Comparison of ENCODE assay signal across 23 mouse cellular contexts in the genomic region with DNA sequence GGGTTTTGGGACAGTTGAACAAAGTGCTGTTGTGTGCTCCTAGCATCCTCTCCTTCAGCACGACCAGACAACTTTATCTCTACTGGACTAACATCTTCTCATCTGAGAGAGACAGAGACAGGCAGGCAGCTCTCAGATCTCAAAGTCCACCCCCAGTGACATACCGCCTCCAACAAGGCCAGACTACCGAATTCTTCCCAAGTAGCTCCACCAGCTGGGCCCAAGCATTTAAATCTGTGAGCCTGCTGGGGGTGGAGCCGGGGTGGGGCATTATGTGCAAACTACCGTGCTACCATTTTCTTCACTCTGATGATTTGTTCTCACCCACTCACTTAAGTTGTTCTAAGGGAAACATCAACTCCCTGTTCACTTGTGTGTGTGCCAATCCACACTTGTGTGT. TPM values are rescaled to one million over a fixed set of nuclear protein-coding genes. Genes with fewer than 3 reads are reported as not detected.
DNase-seq lines count a peak whose midpoint lies in the region; ATAC-seq and TF ChIP-seq lines count a peak whose summit lies in the region.
"Had no signal": no experiment of that assay in that cellular context is flagged by ENCODE, and none has a peak within 500 bp of the region (broad histone marks: within the 10 kb centered on the region; RNA-seq: fewer than 3 reads in every experiment).

No protein-coding gene starts in this region.

- peaks cover 28% of the 10 kb centered on the region for H3K4me1 ChIP-seq in heart, embryonic 12.5 days (replicated peaks)
- H3K4me1 ChIP-seq in kidney, postnatal 0 days (replicated peaks; ENCODE audit: insufficient read depth, low read length) = peaks cover 15% of the 10 kb centered on the region; the same call in 1 of the 2 replicates
- peaks cover 47% of the 10 kb centered on the region for H3K4me1 ChIP-seq in G1E (ENCODE audit: insufficient read depth, low read depth, low read length)
- peaks cover 31% of the 10 kb centered on the region for H3K4me1 ChIP-seq in stomach, embryonic 16.5 days (ENCODE audit: control insufficient read depth, insufficient read depth, low read length)
- H3K4me1 ChIP-seq: embryonic facial prominence, embryonic 12.5 days had no signal

- no peaks in the 10 kb centered on the region for H3K9me3 ChIP-seq in heart, embryonic 12.5 days (replicated peaks)
- no peaks in the 10 kb centered on the region for H3K9me3 ChIP-seq in kidney, postnatal 0 days (replicated peaks; ENCODE audit: low read length)
- no peaks in the 10 kb centered on the region for H3K9me3 ChIP-seq in G1E (replicated peaks)
- no peaks in the 10 kb centered on the region for H3K9me3 ChIP-seq in stomach, embryonic 16.5 days (replicated peaks; ENCODE audit: control insufficient read depth, low read length)
- H3K9me3 ChIP-seq: embryonic facial prominence, embryonic 12.5 days; forebrain, embryonic 12.5 days; hindbrain, embryonic 10.5 days had no signal

- no peak overlapping the region for H3K9ac ChIP-seq in heart, embryonic 12.5 days
- H3K9ac ChIP-seq in kidney, postnatal 0 days (ENCODE audit: low read depth, low read length) = no peak overlapping the region
- H3K9ac ChIP-seq in stomach, embryonic 16.5 days (ENCODE audit: low read length) = no peak overlapping the region
- H3K9ac ChIP-seq: embryonic facial prominence, embryonic 12.5 days; forebrain, embryonic 12.5 days; liver, embryonic 14.5 days had no signal

- DNase-seq in heart, adult 11 months = peak; percentile 81
- no peak for DNase-seq in kidney, postnatal 0 days (ENCODE audit: low spot score)
- no peak for DNase-seq in kidney, postnatal 14 days
- no peak for DNase-seq in G1E (ENCODE audit: low spot score)
- DNase-seq in layer of hippocampus, adult 9-11 months = no peak
- DNase-seq in natural killer cell, adult 2 months (ENCODE audit: low spot score in 2 of 2) = no peak
- DNase-seq: adrenal gland, adult 8-10 months; cerebellum, adult 11-12 months; cerebellum, postnatal 25 days; heart, postnatal 10 days; kidney, adult 8-10 months; layer of hippocampus, postnatal 36 days; lung, postnatal 14 days had no signal

- TF ChIP-seq CTCF in kidney, postnatal 0 days (IDR thresholded peaks at IDR 0.05; ENCODE audit: low read depth) = no peak
- TF ChIP-seq CTCF in G1E (IDR thresholded peaks at IDR 0.05; ENCODE audit: low read depth, low read length) = no peak

- no peak for ATAC-seq in heart, embryonic 12.5 days (ENCODE audit: insufficient number of reproducible peaks, low FRiP score)
- 0 out of 2 replicates have a peak, but pooled peaks have one; percentile 27 for ATAC-seq in kidney, postnatal 0 days (replicated peaks; ENCODE audit: low FRiP score, low read depth)
- 0 out of 2 replicates have a peak, but pooled peaks have one; percentile 2 for ATAC-seq in G1E (ENCODE audit: extremely low read depth, insufficient number of reproducible peaks, low FRiP score, poor library complexity, severe bottlenecking)
- ATAC-seq in stomach, embryonic 16.5 days (ENCODE audit: insufficient read depth, low FRiP score) = no peak
- ATAC-seq: hindbrain, embryonic 16.5 days had no signal

- no peak overlapping the region for H3K27ac ChIP-seq in heart, embryonic 12.5 days (ENCODE audit: poor library complexity, severe bottlenecking)
- no peak overlapping the region for H3K27ac ChIP-seq in kidney, postnatal 0 days
- H3K27ac ChIP-seq in stomach, embryonic 16.5 days (ENCODE audit: low read length) = peak overlapping the region; percentile 47
- H3K27ac ChIP-seq: embryonic facial prominence, embryonic 12.5 days; forebrain, embryonic 12.5 days; hindbrain, embryonic 10.5 days; liver, embryonic 14.5 days had no signal

- H3K4me3 ChIP-seq in heart, embryonic 12.5 days = no peak overlapping the region
- H3K4me3 ChIP-seq in kidney, postnatal 0 days (replicated peaks; ENCODE audit: low read depth, low read length) = no peak overlapping the region
- H3K4me3 ChIP-seq in G1E (ENCODE audit: low read depth, low read length) = no peak overlapping the region
- H3K4me3 ChIP-seq in stomach, embryonic 16.5 days (replicated peaks; ENCODE audit: low read length) = no peak overlapping the region
- H3K4me3 ChIP-seq: embryonic facial prominence, embryonic 12.5 days; forebrain, embryonic 12.5 days; hindbrain, embryonic 10.5 days; layer of hippocampus, adult 2 months had no signal

- H3K4me2 ChIP-seq in heart, embryonic 12.5 days = no peak overlapping the region
- H3K4me2 ChIP-seq in kidney, postnatal 0 days (ENCODE audit: low read length) = no peak overlapping the region
- 0 out of 2 replicates have a peak overlapping the region, but pooled peaks have one; percentile 30 for H3K4me2 ChIP-seq in stomach, embryonic 16.5 days (ENCODE audit: low read depth, low read length)
- H3K4me2 ChIP-seq: embryonic facial prominence, embryonic 12.5 days; forebrain, embryonic 12.5 days; heart, embryonic 11.5 days; midbrain, embryonic 11.5 days had no signal

- H3K27me3 ChIP-seq in heart, embryonic 12.5 days (replicated peaks) = no peaks in the 10 kb centered on the region
- no peaks in the 10 kb centered on the region for H3K27me3 ChIP-seq in kidney, postnatal 0 days (ENCODE audit: insufficient read depth, low read length)
- H3K27me3 ChIP-seq in G1E (ENCODE audit: insufficient read depth, low read length) = no peaks in the 10 kb centered on the region
- no peaks in the 10 kb centered on the region for H3K27me3 ChIP-seq in stomach, embryonic 16.5 days (ENCODE audit: control insufficient read depth, insufficient read depth, low read length)
- H3K27me3 ChIP-seq: embryonic facial prominence, embryonic 12.5 days; forebrain, embryonic 12.5 days had no signal

- H3K36me3 ChIP-seq in heart, embryonic 12.5 days = no peaks in the 10 kb centered on the region
- no peaks in the 10 kb centered on the region for H3K36me3 ChIP-seq in kidney, postnatal 0 days (ENCODE audit: insufficient read depth, low read length)
- peaks cover 41% of the 10 kb centered on the region for H3K36me3 ChIP-seq in G1E (replicated peaks)
- H3K36me3 ChIP-seq in stomach, embryonic 16.5 days (ENCODE audit: control insufficient read depth, insufficient read depth, low read length) = no peaks in the 10 kb centered on the region
- H3K36me3 ChIP-seq: embryonic facial prominence, embryonic 12.5 days; forebrain, embryonic 12.5 days; hindbrain, embryonic 10.5 days had no signal

- WGBS in heart, embryonic 12.5 days = 47% methylated on average over 5 of the region's 5 CpGs
- WGBS in kidney, postnatal 0 days = 56% methylated on average over 5 of the region's 5 CpGs
- 40% methylated on average over 5 of the region's 5 CpGs for WGBS in stomach, embryonic 16.5 days

RNA-seq across cellular contexts. Expression of gene Pkp4, which starts 18.8 kb away (rescaled TPM):
- polyA plus RNA-seq in heart, embryonic 12.5 days (2016; fragmentation: Nextera tagmentation; extraction: Ambion mirVana) = 30.6 and 34.5 TPM in 2 replicates
- polyA plus RNA-seq in kidney, postnatal 0 days (2015; fragmentation: Nextera tagmentation; extraction: Ambion mirVana) = 20.2 and 24.1 TPM in 2 replicates
- total RNA-seq in G1E (2014; fragmentation: Nextera tagmentation) (61.0 and 80.8 TPM in 2 replicates), G1E (2017) (28.2 and 29.1 TPM in 2 replicates)
- 58.7 and 80.5 TPM in 2 replicates for polyA plus RNA-seq in G1E (2012)
- polyA plus RNA-seq in stomach, embryonic 16.5 days (2015; fragmentation: Nextera tagmentation; extraction: Ambion mirVana) = 30.0 and 32.6 TPM in 2 replicates

RNA-seq across cellular contexts. Expression of gene Ccdc148, which starts 19.0 kb away (rescaled TPM):
- polyA plus RNA-seq in heart, embryonic 12.5 days (2016; fragmentation: Nextera tagmentation; extraction: Ambion mirVana) = 0.54 and 0.73 TPM in 2 replicates
- 1.9 and 2.5 TPM in 2 replicates for polyA plus RNA-seq in kidney, postnatal 0 days (2015; fragmentation: Nextera tagmentation; extraction: Ambion mirVana)
- total RNA-seq in G1E (2014; fragmentation: Nextera tagmentation) = not detected in 2 replicates
- total RNA-seq in G1E (2017) = 0.12 and 0.22 TPM in 2 replicates
- not detected in 2 replicates for polyA plus RNA-seq in G1E (2012)
- polyA plus RNA-seq in stomach, embryonic 16.5 days (2015; fragmentation: Nextera tagmentation; extraction: Ambion mirVana) = 0.93 and 1.4 TPM in 2 replicates

Comparison
In these comparisons a context has a peak if more than half of its experiments do, and no peak if none do; other contexts are left out.
1. ATAC-seq: peak in kidney, postnatal 0 days (single experiment) and G1E (single experiment); none in heart, embryonic 12.5 days (single experiment) and stomach, embryonic 16.5 days (single experiment).